Mouse (Mus musculus) limb, embryonic 14.5 days (tissue): ENCODE measurements at regions not wholly inside any gene's neighbourhood (a gene's known extent, or its start where the extent isn't known, plus 50 kb on each side); places are given as distances from the start of the nearest gene placed in this dataset.

Experiments
- ATAC-seq: fragments of 200-750 bp; cut with Nextera tagmentation; 2 replicates; pipeline ENCODE4 v1.8.0; 2017; ENCODE audit warnings: low read depth, moderate number of reproducible peaks, moderate TSS enrichment; ENCODE audit not compliant: low FRiP score
- DNase-seq: peaks from one replicate; pipeline ENCODE4 v3.0.0-alpha.2; 2015; ENCODE audit warnings: low spot score
- H3K27ac ChIP-seq: fragments of 300-500 bp; sonication (generic); replicated peaks from 2 replicates; pipeline ENCODE4 v1.5.1; 2014; ENCODE audit warnings: low read depth, mild to moderate bottlenecking, low read length, moderate library complexity, mixed read lengths
- H3K27me3 ChIP-seq: fragments of 300-500 bp; sonication (generic); 2 replicates; pipeline ENCODE4 v1.6.1; 2014; ENCODE audit warnings: low read length, mixed read lengths; ENCODE audit not compliant: control insufficient read depth, insufficient read depth
- H3K36me3 ChIP-seq: fragments of 300-500 bp; sonication (generic); 2 replicates; pipeline ENCODE4 v1.6.1; 2014; ENCODE audit warnings: mild to moderate bottlenecking, low read length, moderate library complexity, mixed read lengths; ENCODE audit not compliant: control insufficient read depth, insufficient read depth
- H3K4me1 ChIP-seq: fragments of 300-500 bp; sonication (generic); 2 replicates; pipeline ENCODE4 v1.6.1; 2014; ENCODE audit warnings: antibody characterized with exemption, low read length, mixed read lengths; ENCODE audit not compliant: control insufficient read depth, insufficient read depth
- H3K4me2 ChIP-seq: fragments of 300-500 bp; sonication (generic); replicated peaks from 2 replicates; pipeline ENCODE4 v1.6.1; 2014; ENCODE audit warnings: low read depth, mild to moderate bottlenecking, low read length, moderate library complexity; ENCODE audit not compliant: severe bottlenecking
- H3K4me3 ChIP-seq: fragments of 300-500 bp; sonication (generic); replicated peaks from 2 replicates; pipeline ENCODE4 v1.5.1; 2014; ENCODE audit warnings: low read length
- H3K9ac ChIP-seq: fragments of 300-500 bp; sonication (generic); 2 replicates; pipeline ENCODE4 v1.6.1; 2014; ENCODE audit warnings: mild to moderate bottlenecking, low read depth, low read length, moderate library complexity; ENCODE audit not compliant: severe bottlenecking
- H3K9me3 ChIP-seq: fragments of 300-500 bp; sonication (generic); 2 replicates; pipeline ENCODE4 v1.6.1; 2016; ENCODE audit warnings: low read length; ENCODE audit not compliant: control insufficient read depth
- POLR2A ChIP-seq: fragments of 200-500 bp; IDR thresholded peaks from 2 replicates; pipeline ENCODE4 v1.8.0; 2012; ENCODE audit warnings: inconsistent platforms, mild to moderate bottlenecking, moderate library complexity, borderline replicate concordance; ENCODE audit not compliant: insufficient read depth, insufficient read length; ENCODE audit errors: extremely low read depth
- WGBS: fragments of 180-500 bp; shearing (Covaris S2); extraction: QIAGEN DNeasy Blood & Tissue Kit; methylation state at CpG from one replicate; pipeline ENCODE4 v1.1.7; 2014; 5-methylcytosine and 5-hydroxymethylcytosine counted together

DNA sequence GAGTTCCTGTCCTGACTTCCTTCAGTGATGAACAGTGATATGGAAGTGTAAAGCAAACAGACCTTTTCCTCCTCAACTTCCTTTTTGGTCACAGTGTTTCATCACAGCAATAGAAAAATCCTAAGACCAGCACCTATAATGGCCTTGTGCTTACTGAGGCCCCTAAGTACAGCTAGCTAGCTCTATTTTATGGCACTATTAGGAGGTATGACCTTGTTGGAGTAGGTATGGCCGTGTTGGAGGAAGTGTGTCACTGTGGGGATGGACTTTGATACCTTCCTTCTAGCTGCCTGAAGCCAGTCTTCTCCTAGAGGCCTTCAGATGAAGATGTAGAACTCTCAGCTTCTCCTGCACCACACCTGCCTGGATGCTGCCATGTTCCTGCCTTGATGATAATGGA lies 365.6 kb upstream of the Hs6st1 start:
- Histone ChIP-seq H3K4me3 (no peak overlapping the region), H3K27ac (no peak overlapping the region), H3K36me3 (no peaks in the 10 kb centered on the region), H3K4me1 (no peaks in the 10 kb centered on the region), H3K9me3 (no peaks in the 10 kb centered on the region), H3K4me2 (no peak overlapping the region), H3K9ac (no peak overlapping the region), H3K27me3 (no peaks in the 10 kb centered on the region)
- no peak for TF ChIP-seq POLR2A
- no peak for ATAC-seq
- 42% methylated on average over 1 of the region's 1 CpGs for WGBS
- no peak for DNase-seq

DNA sequence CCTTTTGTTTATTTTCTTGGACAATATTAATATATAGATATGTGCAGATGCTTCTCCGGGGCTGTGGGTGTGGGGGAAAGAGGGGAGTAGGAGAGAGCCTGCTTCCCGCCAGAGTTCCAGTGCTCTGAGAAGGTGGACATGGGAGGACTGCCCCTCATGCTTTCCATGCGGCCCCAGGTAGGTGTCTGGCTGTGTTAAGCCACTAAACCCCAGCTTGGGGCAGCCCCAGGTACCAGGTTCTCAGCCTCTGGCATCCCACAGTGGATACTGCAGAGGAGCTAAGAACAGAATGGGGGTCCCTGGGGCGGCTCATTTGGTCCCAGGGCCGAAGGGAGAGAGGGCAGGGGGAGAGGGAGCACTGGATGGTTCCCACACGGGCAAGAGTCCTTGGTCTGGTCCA lies 361.9 kb upstream of the Hs6st1 start:
- no peak overlapping the region for H3K27ac ChIP-seq
- H3K4me3 ChIP-seq: no peak overlapping the region
- no peak overlapping the region for H3K9ac ChIP-seq
- TF ChIP-seq POLR2A: no peak
- no peaks in the 10 kb centered on the region for H3K9me3 ChIP-seq
- 79% methylated on average over 6 of the region's 6 CpGs for WGBS
- H3K27me3 ChIP-seq: no peaks in the 10 kb centered on the region
- DNase-seq (no peak), ATAC-seq (no peak)
- no peaks in the 10 kb centered on the region for H3K36me3 ChIP-seq
- H3K4me1 ChIP-seq: no peaks in the 10 kb centered on the region
- no peak overlapping the region for H3K4me2 ChIP-seq

GRCm38 (mm10) chr1:35708176-35708788 lies 359.9 kb upstream of the Hs6st1 start:
- no peaks in the 10 kb centered on the region for H3K27me3 ChIP-seq
- H3K27ac ChIP-seq: no peak overlapping the region
- H3K36me3 ChIP-seq: no peaks in the 10 kb centered on the region
- no peaks in the 10 kb centered on the region for H3K4me1 ChIP-seq
- no peak overlapping the region for H3K9ac ChIP-seq
- ATAC-seq: no peak
- H3K4me2 ChIP-seq: no peak overlapping the region
- DNase-seq: no peak
- no peak overlapping the region for H3K4me3 ChIP-seq
- WGBS: 84% methylated on average over 2 of the region's 2 CpGs
- no peak for TF ChIP-seq POLR2A
- H3K9me3 ChIP-seq: no peaks in the 10 kb centered on the region

DNA sequence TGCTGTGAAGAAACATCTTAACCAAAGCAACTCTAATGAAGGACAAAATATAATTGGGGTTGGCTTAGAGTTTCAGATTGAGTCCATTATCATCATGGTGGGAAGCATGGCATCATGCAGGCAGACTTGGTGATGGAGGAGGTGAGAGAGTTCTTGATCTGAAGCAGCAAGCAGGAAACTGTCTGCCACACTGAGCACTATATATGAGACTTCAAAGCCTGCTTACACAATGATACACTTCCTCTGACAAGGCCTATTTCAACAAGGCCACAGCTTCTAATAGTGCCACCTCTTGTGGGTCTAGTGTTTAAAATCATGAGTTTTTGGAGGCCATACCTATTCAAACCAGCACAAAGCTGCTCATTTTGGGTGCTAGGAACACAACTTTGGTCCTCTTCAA lies 359.0 kb upstream of the Hs6st1 start:
- H3K36me3 ChIP-seq: no peaks in the 10 kb centered on the region
- H3K4me1 ChIP-seq: no peaks in the 10 kb centered on the region
- no peaks in the 10 kb centered on the region for H3K27me3 ChIP-seq
- no peak overlapping the region for H3K9ac ChIP-seq
- ATAC-seq (no peak), DNase-seq (no peak)
- H3K4me3 ChIP-seq: no peak overlapping the region
- no peak for TF ChIP-seq POLR2A
- no peaks in the 10 kb centered on the region for H3K9me3 ChIP-seq
- H3K4me2 ChIP-seq: no peak overlapping the region
- H3K27ac ChIP-seq: no peak overlapping the region

DNA sequence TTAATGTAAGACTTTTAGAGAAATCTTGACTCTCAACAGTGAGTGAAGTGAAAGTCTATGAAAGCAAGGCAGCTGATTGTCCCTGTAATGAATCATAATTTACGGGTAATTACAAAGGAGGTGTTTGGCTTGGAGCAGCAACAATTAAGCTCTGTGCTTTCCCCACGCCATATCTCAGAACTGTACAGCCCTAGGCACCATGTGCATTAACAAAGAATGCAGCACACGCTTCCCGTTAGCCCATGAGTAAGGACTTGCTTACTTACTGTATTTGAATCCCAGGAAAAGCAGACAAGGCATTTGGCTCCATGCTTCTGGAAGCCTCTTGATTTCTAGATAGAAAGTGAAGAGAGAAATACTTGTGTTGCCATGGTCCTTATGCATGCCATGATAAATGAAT lies 354.2 kb upstream of the Hs6st1 start:
- H3K4me3 ChIP-seq: no peak overlapping the region
- H3K4me2 ChIP-seq: no peak overlapping the region
- no peaks in the 10 kb centered on the region for H3K4me1 ChIP-seq
- 0 out of 2 replicates have a peak, but pooled peaks cover 3% of the 10 kb centered on the region for H3K9me3 ChIP-seq
- 51% methylated on average over 4 of the region's 4 CpGs for WGBS
- no peak overlapping the region for H3K27ac ChIP-seq
- DNase-seq (no peak), ATAC-seq (no peak)
- TF ChIP-seq POLR2A: no peak
- no peak overlapping the region for H3K9ac ChIP-seq
- H3K36me3 ChIP-seq: no peaks in the 10 kb centered on the region
- H3K27me3 ChIP-seq: no peaks in the 10 kb centered on the region

DNA sequence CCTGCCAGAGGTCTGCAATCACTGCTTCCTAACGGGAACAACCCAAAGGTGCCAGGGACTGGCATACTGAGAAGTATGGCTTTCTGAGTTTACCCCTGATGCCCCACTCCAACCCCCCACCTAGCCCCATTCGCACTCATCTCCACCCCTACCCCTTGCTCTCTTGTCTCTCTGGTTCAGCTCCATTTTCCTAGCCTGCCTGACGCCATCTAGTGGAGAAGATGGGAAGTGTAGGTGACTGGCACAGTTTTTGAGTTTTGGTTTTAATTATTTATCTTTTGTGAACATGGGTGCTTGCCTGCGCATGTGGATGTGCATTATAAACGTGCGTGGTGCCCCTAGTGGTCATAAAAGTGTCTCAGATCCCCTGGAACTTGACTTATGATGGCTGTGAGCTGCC lies 352.3 kb upstream of the Hs6st1 start:
- ATAC-seq (no peak), DNase-seq (no peak)
- no peak overlapping the region for H3K27ac ChIP-seq
- H3K27me3 ChIP-seq: no peaks in the 10 kb centered on the region
- H3K9me3 ChIP-seq: 0 out of 2 replicates have a peak, but pooled peaks cover 3% of the 10 kb centered on the region
- H3K4me1 ChIP-seq: no peaks in the 10 kb centered on the region
- no peaks in the 10 kb centered on the region for H3K36me3 ChIP-seq
- no peak overlapping the region for H3K4me2 ChIP-seq
- TF ChIP-seq POLR2A: no peak
- 60% methylated on average over 6 of the region's 6 CpGs for WGBS
- no peak overlapping the region for H3K9ac ChIP-seq
- H3K4me3 ChIP-seq: no peak overlapping the region
